Mouse (Mus musculus): ENCODE data around the gene Pnpt1. TPM values are rescaled to one million over a fixed set of nuclear protein-coding genes. Genes with fewer than 3 reads are reported as not detected.
A peak's percentile ranks its signal among the peaks of the same experiment; 100 is the strongest.

The Pnpt1 gene
- polyA plus RNA-seq, 1 experiment from 2014 or later = 49.9 TPM

DNA sequence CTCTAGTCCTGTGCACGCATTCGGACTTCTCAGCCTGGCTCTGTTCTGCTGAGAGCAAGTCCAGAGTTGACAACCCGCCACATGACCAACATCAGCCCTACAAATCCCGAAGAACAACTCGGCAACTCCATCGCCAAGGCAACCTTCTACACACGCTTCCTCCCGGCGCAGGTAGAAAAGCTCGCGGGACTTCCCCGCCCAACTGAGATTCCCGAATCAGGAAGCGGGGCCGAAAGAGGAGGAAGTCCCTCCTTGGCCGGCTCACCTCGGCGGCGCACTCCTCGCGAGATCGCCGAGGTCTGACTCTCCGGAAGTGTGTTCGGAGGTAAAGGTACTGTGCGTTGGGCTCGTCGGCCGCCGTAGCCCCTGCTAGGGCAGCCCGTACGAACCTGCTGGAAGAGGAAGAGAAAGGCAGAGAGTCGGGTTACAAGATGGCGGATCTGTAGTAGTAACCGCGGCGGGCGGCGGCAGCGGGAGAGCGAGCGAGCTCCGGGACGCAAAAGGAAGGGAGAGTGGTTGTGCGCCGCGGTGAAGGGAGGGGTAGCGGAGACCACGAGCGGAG is 42.1 kb downstream of the Pnpt1 start, which contains the start of gene Ppp4r3b:
TSS of gene Ppp4r3b (plus strand) at position 328 of the 562 bp plus-strand sequence.
- H3K4me2 ChIP-seq (ENCODE audit: low read depth, severe bottlenecking) = peak within 1 kb of the TSS; percentile 80
- peak within 1 kb of the TSS; percentile 99 for H3K9ac ChIP-seq (ENCODE audit: low read length)
- peak within 1 kb of the TSS; percentile 94 for H3K27ac ChIP-seq (replicated peaks; ENCODE audit: low read depth, low read length)
- under 1% methylated on average over 50 of the region's 50 CpGs for WGBS
- ATAC-seq (ENCODE audit: insufficient number of reproducible peaks, low FRiP score, low TSS enrichment, low read depth) (peak; percentile 98), DNase-seq (ENCODE audit: low spot score) (peak; percentile 98)
- H3K9me3 ChIP-seq (ENCODE audit: control insufficient read depth, low read length) = no peaks in the 10 kb centered on the region
- peaks cover 5% of the 10 kb centered on the region; the same call in 1 of the 2 replicates for H3K4me1 ChIP-seq (ENCODE audit: control insufficient read depth, insufficient read depth, low read length)
- H3K4me3 ChIP-seq (ENCODE audit: low read depth, low read length) = peak within 1 kb of the TSS; percentile 89
- H3K36me3 ChIP-seq (ENCODE audit: control insufficient read depth, insufficient read depth, low read length) = no peaks in the 10 kb centered on the region
- no peaks in the 10 kb centered on the region for H3K27me3 ChIP-seq (ENCODE audit: control insufficient read depth, insufficient read depth, low read length)

DNA sequence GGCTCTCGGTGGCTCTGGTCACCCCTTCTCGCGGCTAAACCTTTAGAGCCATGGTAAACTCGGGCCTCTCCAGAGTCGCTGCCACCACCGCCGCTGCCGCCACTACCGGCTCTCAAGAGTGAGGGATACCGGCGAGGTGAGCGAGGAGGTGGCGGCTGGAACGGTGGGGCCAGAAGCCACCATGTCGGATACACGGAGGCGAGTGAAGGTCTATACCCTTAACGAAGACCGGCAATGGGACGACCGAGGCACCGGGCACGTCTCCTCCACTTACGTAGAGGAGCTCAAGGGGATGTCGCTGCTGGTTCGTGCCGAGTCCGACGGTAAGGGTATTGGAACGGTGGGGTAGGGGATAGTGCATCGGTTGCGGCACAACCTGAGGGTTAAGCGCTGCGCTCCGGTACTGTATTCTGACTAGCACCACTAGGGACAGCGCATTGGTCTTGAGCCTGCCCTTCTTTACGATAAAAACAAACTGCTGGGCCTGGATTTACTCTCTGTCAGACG is 42.6 kb downstream of the Pnpt1 start:
- Histone ChIP-seq H3K27me3 (ENCODE audit: control insufficient read depth, insufficient read depth, low read length) (no peaks in the 10 kb centered on the region), H3K4me2 (ENCODE audit: low read depth, severe bottlenecking) (peak overlapping the region; percentile 55; the same call in 1 of the 2 replicates), H3K9me3 (ENCODE audit: control insufficient read depth, low read length) (no peaks in the 10 kb centered on the region), H3K27ac (replicated peaks; ENCODE audit: low read depth, low read length) (peak overlapping the region; percentile 94), H3K9ac (ENCODE audit: low read length) (peak overlapping the region; percentile 99), H3K36me3 (ENCODE audit: control insufficient read depth, insufficient read depth, low read length) (no peaks in the 10 kb centered on the region), H3K4me3 (ENCODE audit: low read depth, low read length) (peak overlapping the region; percentile 89), H3K4me1 (ENCODE audit: control insufficient read depth, insufficient read depth, low read length) (peaks cover 5% of the 10 kb centered on the region; the same call in 1 of the 2 replicates)
- peak; percentile 80 for DNase-seq (ENCODE audit: low spot score)
- WGBS = 0% methylated on average over 38 of the region's 38 CpGs
- ATAC-seq (ENCODE audit: insufficient number of reproducible peaks, low FRiP score, low TSS enrichment, low read depth) = peak; percentile 76

DNA sequence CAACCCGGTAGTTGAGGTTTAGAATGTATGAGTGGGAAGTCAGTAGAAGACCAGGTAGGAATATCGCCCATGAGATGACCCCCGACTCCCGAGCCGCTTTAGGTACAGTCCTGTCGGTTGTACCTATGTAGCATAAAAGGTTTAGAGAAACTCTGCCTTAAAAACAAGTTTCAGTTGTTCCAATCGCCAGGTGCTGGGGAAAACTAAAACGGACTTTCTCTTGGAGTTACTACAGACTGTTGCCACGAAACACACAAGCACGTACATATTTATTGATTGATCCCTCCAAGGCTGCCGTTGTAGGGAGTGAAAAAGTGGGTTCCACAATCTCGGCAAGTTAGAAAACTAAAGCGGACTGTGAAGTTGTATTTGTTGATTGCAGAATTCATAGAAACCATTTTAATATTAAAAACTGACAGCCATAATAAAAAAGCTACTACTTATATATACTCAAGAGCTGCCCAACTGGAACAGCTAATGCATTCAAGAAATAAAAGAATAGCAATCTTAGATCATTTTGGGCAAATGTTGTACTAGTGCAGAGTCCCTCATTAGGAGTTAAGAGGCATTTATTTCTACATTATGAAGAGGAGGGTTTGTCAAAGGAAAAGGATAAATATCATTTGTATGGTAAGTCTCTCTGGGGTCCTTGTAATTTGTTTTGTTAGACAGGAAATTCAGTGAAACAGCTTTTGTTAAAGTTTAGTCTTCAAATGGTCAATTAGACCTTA is 43.3 kb downstream of the Pnpt1 start:
- peak overlapping the region; percentile 94; the same call in 1 of the 2 replicates for H3K27ac ChIP-seq (replicated peaks; ENCODE audit: low read depth, low read length)
- H3K4me2 ChIP-seq (ENCODE audit: low read depth, severe bottlenecking) = peak overlapping the region; percentile 55
- no peak for ATAC-seq (ENCODE audit: insufficient number of reproducible peaks, low FRiP score, low TSS enrichment, low read depth)
- peak overlapping the region; percentile 99 for H3K9ac ChIP-seq (ENCODE audit: low read length)
- no peaks in the 10 kb centered on the region for H3K9me3 ChIP-seq (ENCODE audit: control insufficient read depth, low read length)
- no peaks in the 10 kb centered on the region for H3K27me3 ChIP-seq (ENCODE audit: control insufficient read depth, insufficient read depth, low read length)
- H3K36me3 ChIP-seq (ENCODE audit: control insufficient read depth, insufficient read depth, low read length) = no peaks in the 10 kb centered on the region
- H3K4me1 ChIP-seq (ENCODE audit: control insufficient read depth, insufficient read depth, low read length) = peaks cover 5% of the 10 kb centered on the region; the same call in 1 of the 2 replicates
- H3K4me3 ChIP-seq (ENCODE audit: low read depth, low read length) = peak overlapping the region; percentile 89
- DNase-seq (ENCODE audit: low spot score) = no peak
- 6% methylated on average over 13 of the region's 13 CpGs for WGBS

DNA sequence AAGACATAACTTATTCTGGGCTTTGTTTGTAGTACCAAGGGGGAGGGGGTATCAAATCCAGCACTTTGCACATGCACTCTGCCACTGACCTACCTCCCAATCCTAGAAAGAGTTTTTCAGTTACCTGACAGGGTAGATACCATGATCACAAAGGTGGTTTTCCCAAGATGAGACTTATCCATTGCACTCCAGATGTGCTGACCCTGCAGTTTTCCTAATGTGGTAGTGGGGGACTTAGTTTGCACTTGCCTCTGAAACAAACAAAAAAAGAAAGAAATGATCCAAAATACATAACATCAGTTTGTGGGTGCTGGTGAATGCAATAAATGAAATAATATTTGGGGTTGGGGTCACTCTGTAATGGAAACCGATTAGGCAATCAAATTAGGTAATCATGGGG is 48.8 kb downstream of the Pnpt1 start:
- no peaks in the 10 kb centered on the region for H3K4me1 ChIP-seq (ENCODE audit: control insufficient read depth, insufficient read depth, low read length)
- ATAC-seq (ENCODE audit: insufficient number of reproducible peaks, low FRiP score, low TSS enrichment, low read depth) = no peak
- no peak overlapping the region for H3K4me3 ChIP-seq (ENCODE audit: low read depth, low read length)
- DNase-seq (ENCODE audit: low spot score) = no peak
- no peaks in the 10 kb centered on the region for H3K27me3 ChIP-seq (ENCODE audit: control insufficient read depth, insufficient read depth, low read length)
- H3K27ac ChIP-seq (replicated peaks; ENCODE audit: low read depth, low read length) = no peak overlapping the region
- H3K9ac ChIP-seq (ENCODE audit: low read length) = no peak overlapping the region
- H3K9me3 ChIP-seq (ENCODE audit: control insufficient read depth, low read length) = no peaks in the 10 kb centered on the region
- H3K36me3 ChIP-seq (ENCODE audit: control insufficient read depth, insufficient read depth, low read length) = 0 out of 2 replicates have a peak, but pooled peaks cover 2% of the 10 kb centered on the region
- 91% methylated on average over 1 of the region's 1 CpGs for WGBS
- no peak overlapping the region for H3K4me2 ChIP-seq (ENCODE audit: low read depth, severe bottlenecking)

DNA sequence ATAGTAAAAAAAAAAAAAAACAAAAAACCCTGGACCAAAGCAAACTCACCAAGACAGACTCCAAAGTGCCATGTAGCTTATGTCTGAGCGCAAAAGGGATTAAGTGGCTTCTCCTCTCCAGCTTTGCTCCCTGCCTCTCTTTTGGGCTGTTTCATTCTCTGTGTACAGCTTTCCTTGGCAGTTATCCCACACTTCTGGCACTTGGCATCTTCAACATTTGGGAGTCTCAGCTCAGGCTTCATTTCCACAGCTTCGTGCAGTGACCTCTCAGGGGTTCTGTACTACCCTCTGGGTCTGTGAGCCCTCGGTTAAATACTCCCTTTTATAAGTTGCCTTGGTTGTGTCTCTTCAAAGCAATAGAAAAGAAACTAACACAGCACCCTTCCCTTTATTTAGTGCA is 50.1 kb downstream of the Pnpt1 start:
- H3K4me2 ChIP-seq (ENCODE audit: low read depth, severe bottlenecking) = no peak overlapping the region
- no peaks in the 10 kb centered on the region for H3K9me3 ChIP-seq (ENCODE audit: control insufficient read depth, low read length)
- H3K4me3 ChIP-seq (ENCODE audit: low read depth, low read length) = no peak overlapping the region
- ATAC-seq (ENCODE audit: insufficient number of reproducible peaks, low FRiP score, low TSS enrichment, low read depth) = no peak
- H3K36me3 ChIP-seq (ENCODE audit: control insufficient read depth, insufficient read depth, low read length) = peaks cover 5% of the 10 kb centered on the region; the same call in 1 of the 2 replicates
- whole genome bisulfite sequencing = 91% methylated on average over 3 of the region's 3 CpGs
- no peak overlapping the region for H3K27ac ChIP-seq (replicated peaks; ENCODE audit: low read depth, low read length)
- H3K27me3 ChIP-seq (ENCODE audit: control insufficient read depth, insufficient read depth, low read length) = no peaks in the 10 kb centered on the region
- no peak for DNase-seq (ENCODE audit: low spot score)
- H3K9ac ChIP-seq (ENCODE audit: low read length) = no peak overlapping the region
- no peaks in the 10 kb centered on the region for H3K4me1 ChIP-seq (ENCODE audit: control insufficient read depth, insufficient read depth, low read length)

DNA sequence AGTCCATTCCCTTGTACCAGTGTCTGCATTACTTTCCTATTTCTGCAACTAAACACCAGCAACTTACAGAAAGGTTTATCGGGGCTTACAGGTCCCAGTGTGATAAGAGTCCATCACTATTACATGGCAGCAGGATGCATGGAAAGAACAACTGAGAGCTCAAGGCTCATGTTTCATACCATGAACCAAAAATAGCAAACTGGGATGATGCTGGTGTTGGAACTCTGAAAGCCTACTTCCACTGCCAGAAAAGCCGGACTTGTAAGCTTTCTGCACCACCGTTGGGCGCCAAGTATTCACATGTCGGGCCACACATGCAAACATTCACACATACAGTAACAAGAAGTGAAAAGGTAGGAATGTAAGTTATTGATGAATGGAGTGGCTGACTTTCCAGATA is 51.2 kb downstream of the Pnpt1 start:
- Histone ChIP-seq H3K36me3 (ENCODE audit: control insufficient read depth, insufficient read depth, low read length) (peaks cover 5% of the 10 kb centered on the region), H3K4me2 (ENCODE audit: low read depth, severe bottlenecking) (no peak overlapping the region), H3K27ac (replicated peaks; ENCODE audit: low read depth, low read length) (no peak overlapping the region), H3K4me1 (ENCODE audit: control insufficient read depth, insufficient read depth, low read length) (no peaks in the 10 kb centered on the region), H3K9ac (ENCODE audit: low read length) (no peak overlapping the region), H3K4me3 (ENCODE audit: low read depth, low read length) (no peak overlapping the region), H3K27me3 (ENCODE audit: control insufficient read depth, insufficient read depth, low read length) (no peaks in the 10 kb centered on the region), H3K9me3 (ENCODE audit: control insufficient read depth, low read length) (no peaks in the 10 kb centered on the region)
- DNase-seq (ENCODE audit: low spot score) (no peak), ATAC-seq (ENCODE audit: insufficient number of reproducible peaks, low FRiP score, low TSS enrichment, low read depth) (no peak)
- WGBS = 95% methylated on average over 5 of the region's 5 CpGs

DNA sequence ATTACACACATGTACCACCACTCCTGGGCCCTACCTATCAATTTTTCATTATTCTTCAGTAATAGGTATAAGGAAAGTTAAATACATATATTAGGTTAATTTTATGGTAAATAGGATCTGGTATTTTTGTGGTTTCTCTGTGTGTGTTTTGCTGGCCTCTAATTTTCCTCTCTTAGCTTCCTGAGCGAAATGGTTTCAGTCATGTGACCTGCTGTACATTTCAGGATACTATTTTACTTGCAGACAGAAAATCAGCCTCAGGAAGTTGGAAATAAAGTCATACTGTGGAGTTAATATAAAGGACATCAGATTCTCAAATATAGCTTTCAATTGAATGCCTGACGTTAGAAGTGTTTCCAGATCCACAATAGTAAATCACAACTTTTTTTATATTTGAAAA is 58.4 kb downstream of the Pnpt1 start:
- Histone ChIP-seq H3K9me3 (ENCODE audit: control insufficient read depth, low read length) (no peaks in the 10 kb centered on the region), H3K27me3 (ENCODE audit: control insufficient read depth, insufficient read depth, low read length) (no peaks in the 10 kb centered on the region), H3K4me2 (ENCODE audit: low read depth, severe bottlenecking) (no peak overlapping the region), H3K36me3 (ENCODE audit: control insufficient read depth, insufficient read depth, low read length) (peaks cover 3% of the 10 kb centered on the region), H3K9ac (ENCODE audit: low read length) (no peak overlapping the region), H3K4me3 (ENCODE audit: low read depth, low read length) (no peak overlapping the region), H3K4me1 (ENCODE audit: control insufficient read depth, insufficient read depth, low read length) (no peaks in the 10 kb centered on the region), H3K27ac (replicated peaks; ENCODE audit: low read depth, low read length) (no peak overlapping the region)
- DNase-seq (ENCODE audit: low spot score) = no peak
- WGBS = 88% methylated on average over 2 of the region's 2 CpGs
- no peak for ATAC-seq (ENCODE audit: insufficient number of reproducible peaks, low FRiP score, low TSS enrichment, low read depth)

DNA sequence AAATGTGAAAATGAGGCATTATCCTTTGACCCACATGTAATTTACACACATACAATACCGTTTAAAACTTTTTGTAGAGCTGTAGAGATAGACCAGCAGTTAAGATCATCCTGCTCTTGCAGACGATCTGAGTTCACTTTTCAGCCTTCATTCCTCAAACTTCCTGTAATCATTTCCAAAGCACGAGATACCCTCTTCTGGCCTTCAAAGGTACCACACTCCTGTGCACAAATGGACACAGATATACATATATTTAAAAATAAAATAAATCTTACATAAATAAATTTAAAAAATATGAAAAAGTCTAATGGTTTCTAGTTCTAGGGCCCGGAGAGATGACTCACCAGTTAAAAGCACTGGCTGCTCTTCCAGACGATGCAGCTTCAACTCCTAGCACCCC is 73.1 kb downstream of the Pnpt1 start:
- Histone ChIP-seq H3K4me3 (ENCODE audit: low read depth, low read length) (no peak overlapping the region), H3K36me3 (ENCODE audit: control insufficient read depth, insufficient read depth, low read length) (peaks cover 4% of the 10 kb centered on the region), H3K27me3 (ENCODE audit: control insufficient read depth, insufficient read depth, low read length) (no peaks in the 10 kb centered on the region), H3K4me1 (ENCODE audit: control insufficient read depth, insufficient read depth, low read length) (no peaks in the 10 kb centered on the region), H3K9ac (ENCODE audit: low read length) (no peak overlapping the region), H3K9me3 (ENCODE audit: control insufficient read depth, low read length) (no peaks in the 10 kb centered on the region), H3K4me2 (ENCODE audit: low read depth, severe bottlenecking) (no peak overlapping the region), H3K27ac (replicated peaks; ENCODE audit: low read depth, low read length) (no peak overlapping the region)
- no peak for ATAC-seq (ENCODE audit: insufficient number of reproducible peaks, low FRiP score, low TSS enrichment, low read depth)
- WGBS = 85% methylated on average over 5 of the region's 5 CpGs
- DNase-seq (ENCODE audit: low spot score) = no peak
